In genomic region chr11:50210101-50210504, GRCm38 (mm10) we compare ENCODE assay signal across 8 mouse cellular contexts. TPM values are rescaled to one million over a fixed set of nuclear protein-coding genes. Genes with fewer than 3 reads are reported as not detected.
A peak's percentile ranks its signal among the peaks of the same experiment; 100 is the strongest.
DNase-seq lines count a peak whose midpoint lies in the region; ATAC-seq lines count a peak whose summit lies in the region.

No protein-coding gene starts in this region.

- ATAC-seq in CD4-positive, CD25-positive, alpha-beta regulatory T cell, adult 4 months, result peak; percentile 82
- ATAC-seq in heart, embryonic 12.5 days (ENCODE audit: insufficient number of reproducible peaks, low FRiP score), result peak; percentile 93
- ATAC-seq in kidney, embryonic 16.5 days (ENCODE audit: low FRiP score, low TSS enrichment), result peak; percentile 95
- ATAC-seq in liver, embryonic 12.5 days, result peak; percentile 93

- no peaks in the 10 kb centered on the region for H3K27me3 ChIP-seq in erythroblast, embryonic 14.5 days (ENCODE audit: control insufficient read depth)
- no peaks in the 10 kb centered on the region for H3K27me3 ChIP-seq in heart, embryonic 12.5 days (replicated peaks)
- H3K27me3 ChIP-seq in kidney, embryonic 16.5 days (ENCODE audit: insufficient read depth, low read length), result no peaks in the 10 kb centered on the region
- H3K27me3 ChIP-seq in liver, embryonic 12.5 days (replicated peaks), result no peaks in the 10 kb centered on the region
- H3K27me3 ChIP-seq in splenic B cell, adult 2 months (ENCODE audit: control insufficient read depth, insufficient read depth, low read length, poor library complexity, severe bottlenecking), result no peaks in the 10 kb centered on the region

- H3K27ac ChIP-seq in heart, embryonic 12.5 days (ENCODE audit: poor library complexity, severe bottlenecking), result peak overlapping the region; percentile 93
- H3K27ac ChIP-seq in kidney, embryonic 16.5 days (ENCODE audit: low read length), result peak overlapping the region; percentile 99
- peak overlapping the region; percentile 99 for H3K27ac ChIP-seq in liver, embryonic 12.5 days

- H3K4me1 ChIP-seq in erythroblast, embryonic 14.5 days (ENCODE audit: control insufficient read depth), result peaks cover 58% of the 10 kb centered on the region
- H3K4me1 ChIP-seq in heart, embryonic 12.5 days (replicated peaks), result peaks cover 37% of the 10 kb centered on the region
- peaks cover 30% of the 10 kb centered on the region for H3K4me1 ChIP-seq in kidney, embryonic 16.5 days (ENCODE audit: insufficient read depth, low read length)
- H3K4me1 ChIP-seq in liver, embryonic 12.5 days, result peaks cover 58% of the 10 kb centered on the region

- 0% methylated on average over 24 of the region's 24 CpGs for WGBS in heart, embryonic 12.5 days
- WGBS in kidney, embryonic 16.5 days, result under 1% methylated on average over 24 of the region's 24 CpGs
- 2% methylated on average over 24 of the region's 24 CpGs for WGBS in liver, embryonic 12.5 days (ENCODE audit: insufficient replicate concordance)

- H3K9me3 ChIP-seq in erythroblast, embryonic 14.5 days (ENCODE audit: control insufficient read depth, low read length), result no peaks in the 10 kb centered on the region
- no peaks in the 10 kb centered on the region for H3K9me3 ChIP-seq in heart, embryonic 12.5 days (replicated peaks)
- no peaks in the 10 kb centered on the region for H3K9me3 ChIP-seq in kidney, embryonic 16.5 days (ENCODE audit: low read length)
- no peaks in the 10 kb centered on the region for H3K9me3 ChIP-seq in liver, embryonic 12.5 days (replicated peaks)

- peak overlapping the region; percentile 69 for H3K4me2 ChIP-seq in heart, embryonic 12.5 days
- H3K4me2 ChIP-seq in kidney, embryonic 16.5 days (replicated peaks; ENCODE audit: low read depth, low read length), result peak overlapping the region; percentile 79
- H3K4me2 ChIP-seq in liver, embryonic 12.5 days, result peak overlapping the region; percentile 77

- peak; percentile 87 for DNase-seq in brain, embryonic 18.5 days (ENCODE audit: low read depth, low spot score)
- DNase-seq in naive thymus-derived CD4-positive, alpha-beta T cell, adult 2 months (ENCODE audit: low read depth), result peak; percentile 94
- peak; percentile 92 for DNase-seq in splenic B cell, adult 2 months (ENCODE audit: low read depth, low spot score)

- H3K36me3 ChIP-seq in erythroblast, embryonic 14.5 days (ENCODE audit: control insufficient read depth), result peaks cover 53% of the 10 kb centered on the region
- H3K36me3 ChIP-seq in heart, embryonic 12.5 days, result peaks cover 36% of the 10 kb centered on the region
- peaks cover 28% of the 10 kb centered on the region for H3K36me3 ChIP-seq in kidney, embryonic 16.5 days (ENCODE audit: insufficient read depth, low read length)
- H3K36me3 ChIP-seq in liver, embryonic 12.5 days, result peaks cover 37% of the 10 kb centered on the region
- H3K36me3 ChIP-seq in splenic B cell, adult 2 months (ENCODE audit: control insufficient read depth, insufficient read depth, low read length, poor library complexity, severe bottlenecking), result peaks cover 10% of the 10 kb centered on the region

- peak overlapping the region; percentile 88 for H3K9ac ChIP-seq in heart, embryonic 12.5 days
- peak overlapping the region; percentile 98 for H3K9ac ChIP-seq in kidney, embryonic 16.5 days (replicated peaks; ENCODE audit: low read length)
- peak overlapping the region; percentile 97 for H3K9ac ChIP-seq in liver, embryonic 12.5 days

- H3K4me3 ChIP-seq in erythroblast, embryonic 14.5 days (replicated peaks), result peak overlapping the region; percentile 98
- H3K4me3 ChIP-seq in heart, embryonic 12.5 days, result peak overlapping the region; percentile 68
- peak overlapping the region; percentile 99 for H3K4me3 ChIP-seq in kidney, embryonic 16.5 days (ENCODE audit: low read length)
- peak overlapping the region; percentile 94 for H3K4me3 ChIP-seq in liver, embryonic 12.5 days

RNA-seq across cellular contexts. Expression of gene Sqstm1, which starts 0.5 kb away (rescaled TPM):
- 10 to 100 TPM; 74.8 to 88.4 TPM for polyA plus RNA-seq in CD4-positive, CD25-positive, alpha-beta regulatory T cell, adult 4 months (2017; shearing (Covaris generic))
- 19.5 and 24.0 TPM in 2 replicates for polyA plus RNA-seq in erythroblast, embryonic 14.5 days (2012)
- polyA plus RNA-seq in heart, embryonic 12.5 days (2016; fragmentation: Nextera tagmentation; extraction: Ambion mirVana), result 209 and 210 TPM in 2 replicates
- polyA plus RNA-seq in kidney, embryonic 16.5 days (2015; fragmentation: Nextera tagmentation; extraction: Ambion mirVana), result 298 and 338 TPM in 2 replicates
- polyA plus RNA-seq in liver, embryonic 12.5 days (2016; fragmentation: Nextera tagmentation; extraction: Ambion mirVana), result 143 and 152 TPM in 2 replicates

RNA-seq across cellular contexts. Expression of gene Mgat4b, which starts 0.6 kb away (rescaled TPM):
- 1 to 10 TPM; 1.1 to 1.7 TPM for polyA plus RNA-seq in CD4-positive, CD25-positive, alpha-beta regulatory T cell, adult 4 months (2017; shearing (Covaris generic))
- polyA plus RNA-seq in erythroblast, embryonic 14.5 days (2012), result 23.6 and 24.7 TPM in 2 replicates
- 35.4 and 39.3 TPM in 2 replicates for polyA plus RNA-seq in heart, embryonic 12.5 days (2016; fragmentation: Nextera tagmentation; extraction: Ambion mirVana)
- 9.8 and 11.9 TPM in 2 replicates for polyA plus RNA-seq in kidney, embryonic 16.5 days (2015; fragmentation: Nextera tagmentation; extraction: Ambion mirVana)
- 29.1 and 30.7 TPM in 2 replicates for polyA plus RNA-seq in liver, embryonic 12.5 days (2016; fragmentation: Nextera tagmentation; extraction: Ambion mirVana)

RNA-seq across cellular contexts. Expression of gene Ltc4s, which starts 28.3 kb away (rescaled TPM):
- polyA plus RNA-seq in CD4-positive, CD25-positive, alpha-beta regulatory T cell, adult 4 months (2017; shearing (Covaris generic)), result not detected
- polyA plus RNA-seq in erythroblast, embryonic 14.5 days (2012), result not detected in 2 replicates
- polyA plus RNA-seq in heart, embryonic 12.5 days (2016; fragmentation: Nextera tagmentation; extraction: Ambion mirVana), result 0.63 and 0.70 TPM in 2 replicates
- polyA plus RNA-seq in kidney, embryonic 16.5 days (2015; fragmentation: Nextera tagmentation; extraction: Ambion mirVana), result 2.5 and 2.8 TPM in 2 replicates
- 0.87 and 1.0 TPM in 2 replicates for polyA plus RNA-seq in liver, embryonic 12.5 days (2016; fragmentation: Nextera tagmentation; extraction: Ambion mirVana)

RNA-seq across cellular contexts. Expression of gene Mrnip, which starts 35.9 kb away (rescaled TPM):
- 10 to 100 TPM in 1 of 2 experiments, 1 to 10 TPM in 1; 7.9 to 11.7 TPM for polyA plus RNA-seq in CD4-positive, CD25-positive, alpha-beta regulatory T cell, adult 4 months (2017; shearing (Covaris generic))
- 0.79 and 1.3 TPM in 2 replicates for polyA plus RNA-seq in erythroblast, embryonic 14.5 days (2012)
- 10.1 and 11.6 TPM in 2 replicates for polyA plus RNA-seq in heart, embryonic 12.5 days (2016; fragmentation: Nextera tagmentation; extraction: Ambion mirVana)
- 21.7 and 23.2 TPM in 2 replicates for polyA plus RNA-seq in kidney, embryonic 16.5 days (2015; fragmentation: Nextera tagmentation; extraction: Ambion mirVana)
- polyA plus RNA-seq in liver, embryonic 12.5 days (2016; fragmentation: Nextera tagmentation; extraction: Ambion mirVana), result 8.6 and 8.7 TPM in 2 replicates

Comparison
In these comparisons a context has a peak if more than half of its experiments do, and no peak if none do; other contexts are left out.
1. Peak in every context shown above with its lines: DNase-seq, ATAC-seq, H3K4me3 ChIP-seq and H3K27ac ChIP-seq.